Mouse (Mus musculus) hindbrain, embryonic 16.5 days (tissue): Measurements from ENCODE around the gene Pcsk7. TPM values are rescaled to one million over a fixed set of nuclear protein-coding genes. Genes with fewer than 3 reads are reported as not detected.

Experiments
- ATAC-seq: fragments of 200-750 bp; cut with Nextera tagmentation; 2 replicates; pipeline ENCODE4 v1.8.0; 2017; ENCODE audit warnings: moderate TSS enrichment, moderate library complexity
- H3K27ac ChIP-seq: fragments of 300-500 bp; sonication (generic); 2 replicates; pipeline ENCODE4 v1.5.1; 2014; ENCODE audit warnings: low read depth, mild to moderate bottlenecking, control low read depth, low read length, moderate library complexity
- H3K27me3 ChIP-seq: fragments of 300-500 bp; sonication (generic); replicated peaks from 2 replicates; pipeline ENCODE4 v1.6.1; 2014; ENCODE audit warnings: low read length; ENCODE audit not compliant: control insufficient read depth, insufficient read depth
- H3K36me3 ChIP-seq: fragments of 300-500 bp; sonication (generic); 2 replicates; pipeline ENCODE4 v1.6.1; 2014; ENCODE audit warnings: mild to moderate bottlenecking, low read length, moderate library complexity, mixed read lengths; ENCODE audit not compliant: control insufficient read depth, insufficient read depth
- H3K4me1 ChIP-seq: fragments of 300-500 bp; sonication (generic); 2 replicates; pipeline ENCODE4 v1.6.1; 2014; ENCODE audit warnings: low read depth, low read length; ENCODE audit not compliant: control insufficient read depth, insufficient read depth
- H3K4me2 ChIP-seq: fragments of 300-500 bp; sonication (generic); 2 replicates; pipeline ENCODE4 v1.6.1; 2014; ENCODE audit warnings: mild to moderate bottlenecking, low read length, control low read depth, moderate library complexity
- H3K4me3 ChIP-seq: fragments of 300-500 bp; sonication (generic); 2 replicates; pipeline ENCODE4 v1.5.1; 2014; ENCODE audit warnings: mild to moderate bottlenecking, low read length, control low read depth, moderate library complexity
- H3K9ac ChIP-seq: fragments of 300-500 bp; sonication (generic); 2 replicates; pipeline ENCODE4 v1.6.1; 2014; ENCODE audit warnings: low read depth, mild to moderate bottlenecking, control low read depth, low read length, moderate library complexity
- H3K9me3 ChIP-seq: fragments of 300-500 bp; sonication (generic); 2 replicates; pipeline ENCODE4 v1.6.1; 2014; ENCODE audit warnings: mild to moderate bottlenecking, low read length, moderate library complexity; ENCODE audit not compliant: control insufficient read depth
- WGBS: fragments of 180-500 bp; shearing (Covaris S2); extraction: QIAGEN DNeasy Blood & Tissue Kit; methylation state at CpG from one replicate; pipeline ENCODE4 v1.1.7; 2014; 5-methylcytosine and 5-hydroxymethylcytosine counted together
- polyA plus RNA-seq: library from polyadenylated mRNA; unstranded; fragments of >200 nt; fragmentation: Nextera tagmentation; extraction: Ambion mirVana; gene quantifications from 2 replicates; pipeline ENCODE4 v1.2.1, GENCODE M21; 2015

Gene Pcsk7
- polyA plus RNA-seq, 1 experiment from 2014 or later: 18.8 TPM

DNA sequence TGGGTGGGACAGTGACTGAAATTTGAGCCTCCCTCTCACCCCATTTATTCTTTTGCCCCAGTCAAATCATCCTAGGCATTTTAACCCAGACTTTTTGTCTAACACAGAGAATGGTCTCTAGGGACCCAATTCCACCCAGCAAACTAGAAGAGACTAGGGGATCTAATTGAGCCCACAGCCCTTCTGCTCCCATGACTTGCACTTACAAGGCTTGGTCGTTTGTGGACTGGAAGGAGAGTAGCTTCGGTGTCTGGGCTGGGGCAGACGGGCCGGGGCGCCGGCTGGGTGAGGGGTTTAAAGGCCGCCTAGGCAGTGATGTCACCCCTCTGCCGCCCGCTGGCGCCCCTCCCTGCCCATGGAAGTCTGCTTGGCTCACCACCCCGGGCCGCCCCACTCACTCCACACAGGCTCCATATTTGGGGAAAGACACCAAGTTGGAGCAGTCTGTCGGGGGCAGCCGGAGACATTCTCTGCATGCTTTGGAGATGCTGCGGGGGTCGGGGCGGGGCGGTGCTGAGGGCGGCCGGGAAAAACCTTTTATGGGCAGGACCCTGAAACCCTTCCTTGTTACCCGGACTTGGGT lies 29.4 kb downstream of the Pcsk7 start, which contains the start of gene Tagln:
Gene Tagln (minus strand): TSS at position 431 of the 583 bp plus-strand sequence.
- WGBS: 12% methylated on average over 21 of the region's 21 CpGs
- H3K4me1 ChIP-seq: no peaks in the 10 kb centered on the region
- H3K27me3 ChIP-seq: no peaks in the 10 kb centered on the region
- ATAC-seq: 0 out of 2 replicates have a peak, but pooled peaks have one; percentile 28
- no peak within 1 kb of the TSS for H3K27ac ChIP-seq
- H3K9me3 ChIP-seq: no peaks in the 10 kb centered on the region
- no peak within 1 kb of the TSS for H3K4me3 ChIP-seq
- H3K9ac ChIP-seq: no peak within 1 kb of the TSS
- H3K36me3 ChIP-seq: peaks cover 16% of the 10 kb centered on the region; the same call in 1 of the 2 replicates
- H3K4me2 ChIP-seq: peak within 1 kb of the TSS; percentile 42

DNA sequence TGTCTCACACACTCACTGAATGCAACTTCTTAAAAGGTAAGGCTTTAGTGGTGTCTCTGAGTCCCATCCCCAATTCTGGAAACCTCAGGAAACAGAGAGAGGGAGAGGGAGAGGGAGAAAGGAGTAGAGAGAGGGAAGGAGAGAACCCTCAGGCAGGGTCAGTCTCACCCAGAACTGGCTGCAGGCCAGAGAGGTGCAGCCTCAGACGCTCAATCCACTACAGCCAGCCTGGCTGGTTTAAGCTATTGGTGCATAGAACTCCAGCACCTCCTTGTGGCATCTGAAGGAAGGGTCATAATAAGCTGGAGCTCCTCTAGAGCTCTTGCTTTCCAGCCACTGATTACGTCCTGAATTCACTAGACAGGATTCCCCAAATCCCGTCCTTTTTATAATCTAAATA lies 30.6 kb downstream of the Pcsk7 start:
- Histone ChIP-seq H3K27me3 (no peaks in the 10 kb centered on the region), H3K9ac (no peak overlapping the region)

GRCm38 (mm10) chr9:45938088-45938487 lies 31.8 kb downstream of the Pcsk7 start:
- ATAC-seq: no peak
- Histone ChIP-seq H3K4me3 (no peak overlapping the region), H3K27me3 (no peaks in the 10 kb centered on the region), H3K36me3 (peaks cover 25% of the 10 kb centered on the region), H3K4me2 (no peak overlapping the region), H3K9ac (no peak overlapping the region), H3K27ac (no peak overlapping the region), H3K4me1 (no peaks in the 10 kb centered on the region), H3K9me3 (no peaks in the 10 kb centered on the region)
- 88% methylated on average over 8 of the region's 8 CpGs for WGBS

More for the DNA sequence above, 30.6 kb downstream of the Pcsk7 start:
- H3K4me1 ChIP-seq: no peaks in the 10 kb centered on the region
- no peak overlapping the region for H3K27ac ChIP-seq
- H3K36me3 ChIP-seq: peaks cover 17% of the 10 kb centered on the region
- no peak overlapping the region for H3K4me3 ChIP-seq
- WGBS: 22% methylated on average over 3 of the region's 3 CpGs
- H3K4me2 ChIP-seq: no peak overlapping the region
- no peaks in the 10 kb centered on the region for H3K9me3 ChIP-seq
- peak; percentile 75; the same call in 1 of the 2 replicates for ATAC-seq

GRCm38 (mm10) chr9:45938952-45939637 lies 32.8 kb downstream of the Pcsk7 start:
- H3K9me3 ChIP-seq: no peaks in the 10 kb centered on the region
- H3K36me3 ChIP-seq: peaks cover 31% of the 10 kb centered on the region
- H3K9ac ChIP-seq: no peak overlapping the region
- H3K27ac ChIP-seq: no peak overlapping the region
- H3K4me2 ChIP-seq: no peak overlapping the region
- WGBS: 82% methylated on average over 15 of the region's 15 CpGs
- H3K4me3 ChIP-seq: no peak overlapping the region
- no peaks in the 10 kb centered on the region for H3K4me1 ChIP-seq
- H3K27me3 ChIP-seq: no peaks in the 10 kb centered on the region
- no peak for ATAC-seq

DNA sequence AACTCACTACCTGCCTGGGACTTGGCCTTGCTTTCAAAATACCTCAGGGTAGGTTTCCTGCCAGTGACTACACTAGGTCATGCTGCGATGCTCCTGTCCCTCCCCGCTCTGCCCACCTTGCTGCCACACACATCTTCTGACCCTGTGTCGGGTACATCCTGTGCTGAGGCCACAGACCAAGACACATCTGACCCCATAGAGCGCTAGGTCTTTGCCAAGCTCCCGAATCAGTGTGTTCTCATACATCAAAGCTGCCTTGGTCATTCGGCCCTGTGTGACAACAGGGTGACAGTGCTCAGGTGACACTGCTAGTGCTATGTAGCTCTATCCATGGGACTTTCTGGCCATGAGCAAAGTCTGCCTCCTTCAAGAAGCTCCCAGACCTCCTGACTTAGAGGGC lies 33.5 kb downstream of the Pcsk7 start:
- WGBS: 93% methylated on average over 6 of the region's 6 CpGs
- no peak overlapping the region for H3K27ac ChIP-seq
- peaks cover 37% of the 10 kb centered on the region for H3K36me3 ChIP-seq
- no peak overlapping the region for H3K4me2 ChIP-seq
- H3K9ac ChIP-seq: no peak overlapping the region
- H3K27me3 ChIP-seq: no peaks in the 10 kb centered on the region
- no peaks in the 10 kb centered on the region for H3K9me3 ChIP-seq
- H3K4me3 ChIP-seq: no peak overlapping the region
- no peak for ATAC-seq
- H3K4me1 ChIP-seq: no peaks in the 10 kb centered on the region

DNA sequence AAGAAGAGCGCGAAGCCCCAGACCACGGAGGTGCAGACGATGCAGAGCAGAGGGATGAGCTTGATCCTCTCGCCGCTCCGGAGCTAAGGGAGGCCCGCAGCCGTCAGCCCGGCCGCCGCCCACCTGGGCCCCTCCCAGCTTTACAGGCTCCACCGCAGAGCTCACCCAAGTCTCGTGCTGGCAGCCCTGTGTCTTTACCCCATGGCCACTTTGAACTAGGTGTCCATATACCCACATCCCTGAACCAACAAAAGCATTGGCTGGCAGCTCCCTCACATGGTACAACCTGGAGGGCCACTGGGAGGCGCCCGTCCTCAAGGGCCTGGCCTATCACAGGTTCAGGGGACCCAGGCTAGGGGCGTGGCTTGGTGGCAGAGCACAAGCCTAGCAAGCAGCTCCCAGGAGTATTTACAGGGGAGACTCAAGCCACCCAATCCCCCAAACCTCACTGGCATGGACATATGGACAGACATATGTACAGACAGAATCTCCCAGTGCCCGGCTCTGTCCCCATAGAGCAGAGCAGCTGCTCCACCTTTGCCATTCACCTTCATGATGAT lies 35.1 kb downstream of the Pcsk7 start:
- WGBS: 68% methylated on average over 18 of the region's 18 CpGs
- no peak overlapping the region for H3K4me2 ChIP-seq
- ATAC-seq: no peak
- no peak overlapping the region for H3K4me3 ChIP-seq
- H3K36me3 ChIP-seq: peaks cover 47% of the 10 kb centered on the region
- no peaks in the 10 kb centered on the region for H3K9me3 ChIP-seq
- H3K27ac ChIP-seq: no peak overlapping the region
- no peak overlapping the region for H3K9ac ChIP-seq
- H3K4me1 ChIP-seq: no peaks in the 10 kb centered on the region
- H3K27me3 ChIP-seq: no peaks in the 10 kb centered on the region

DNA sequence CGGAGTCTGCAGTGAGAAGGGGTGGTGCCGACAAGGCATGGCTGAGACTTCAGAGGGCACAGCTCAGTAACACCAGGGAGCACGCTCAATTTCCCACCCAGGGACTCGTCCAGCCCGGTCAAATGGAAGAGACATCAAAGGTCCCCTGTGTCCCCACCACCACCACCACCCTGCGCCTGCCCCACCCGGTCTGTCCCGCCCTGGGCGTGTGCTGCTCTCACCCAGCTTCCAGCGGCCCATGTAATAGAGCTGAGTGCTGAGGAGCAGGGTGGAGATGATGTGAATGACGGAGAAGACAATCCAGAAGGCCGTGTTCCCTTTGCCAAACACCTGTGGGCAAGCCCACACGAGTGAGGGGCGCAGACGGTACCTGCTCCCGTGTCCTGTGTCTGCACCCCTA lies 36.2 kb downstream of the Pcsk7 start:
- Histone ChIP-seq H3K27me3 (no peaks in the 10 kb centered on the region), H3K9ac (no peak overlapping the region), H3K4me1 (no peaks in the 10 kb centered on the region), H3K4me3 (no peak overlapping the region), H3K9me3 (no peaks in the 10 kb centered on the region), H3K4me2 (no peak overlapping the region), H3K27ac (no peak overlapping the region), H3K36me3 (peaks cover 48% of the 10 kb centered on the region)
- no peak for ATAC-seq
- WGBS: 93% methylated on average over 16 of the region's 16 CpGs

DNA sequence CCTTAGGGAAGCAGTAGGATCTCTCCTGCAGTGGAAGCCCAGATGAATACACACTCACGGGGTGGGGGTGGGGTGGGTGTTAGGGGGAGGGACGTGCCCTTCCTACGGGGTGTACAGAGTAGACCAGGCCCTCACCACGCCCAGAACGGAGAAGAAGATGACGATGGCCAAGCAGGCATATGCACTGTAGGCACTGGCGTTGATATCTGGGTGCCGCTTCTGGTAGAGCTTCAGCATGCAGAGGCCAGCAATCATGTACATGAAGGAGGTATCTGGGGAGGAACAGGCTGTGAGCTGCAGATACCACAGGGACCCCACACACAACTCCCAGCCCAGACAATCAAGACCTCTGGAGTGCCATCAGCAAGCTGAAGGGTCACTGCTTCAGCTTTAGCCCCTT lies 36.6 kb downstream of the Pcsk7 start:
- Histone ChIP-seq H3K36me3 (peaks cover 52% of the 10 kb centered on the region), H3K9me3 (no peaks in the 10 kb centered on the region)
- WGBS: 88% methylated on average over 8 of the region's 8 CpGs

More for the DNA sequence above, 36.6 kb downstream of the Pcsk7 start:
- Histone ChIP-seq H3K9ac (no peak overlapping the region), H3K4me1 (no peaks in the 10 kb centered on the region), H3K27me3 (no peaks in the 10 kb centered on the region), H3K4me3 (no peak overlapping the region), H3K27ac (no peak overlapping the region), H3K4me2 (no peak overlapping the region)
- ATAC-seq: no peak
